Mouse (Mus musculus): ENCODE measurements around the gene Tenm4. TPM values are rescaled to one million over a fixed set of nuclear protein-coding genes. Genes with fewer than 3 reads are reported as not detected.

Gene Tenm4
- polyA plus RNA-seq, 1 experiment = 12.2 TPM

GRCm38 (mm10) chr7:96792456-96793229 lies 621.6 kb downstream of the Tenm4 start:
- no peak for DNase-seq
- Histone ChIP-seq H3K4me1 (ENCODE audit: control insufficient read depth, insufficient read depth, low read length) (peaks cover 6% of the 10 kb centered on the region), H3K4me3 (replicated peaks; ENCODE audit: insufficient read depth, low read depth, low read length) (no peak overlapping the region), H3K27ac (ENCODE audit: insufficient read depth, low read length) (no peak overlapping the region), H3K27me3 (ENCODE audit: control insufficient read depth, insufficient read depth, low read length) (no peaks in the 10 kb centered on the region; the same call in 1 of the 2 replicates)
- WGBS = 90% methylated on average over 8 of the region's 8 CpGs
- TF ChIP-seq CTCF (IDR thresholded peaks at IDR 0.05; ENCODE audit: borderline replicate concordance, insufficient read depth, low read depth, low read length) = no peak
- TF ChIP-seq POLR2A (IDR thresholded peaks at IDR 0.05; ENCODE audit: borderline replicate concordance, insufficient read depth, low read length) = no peak

DNA sequence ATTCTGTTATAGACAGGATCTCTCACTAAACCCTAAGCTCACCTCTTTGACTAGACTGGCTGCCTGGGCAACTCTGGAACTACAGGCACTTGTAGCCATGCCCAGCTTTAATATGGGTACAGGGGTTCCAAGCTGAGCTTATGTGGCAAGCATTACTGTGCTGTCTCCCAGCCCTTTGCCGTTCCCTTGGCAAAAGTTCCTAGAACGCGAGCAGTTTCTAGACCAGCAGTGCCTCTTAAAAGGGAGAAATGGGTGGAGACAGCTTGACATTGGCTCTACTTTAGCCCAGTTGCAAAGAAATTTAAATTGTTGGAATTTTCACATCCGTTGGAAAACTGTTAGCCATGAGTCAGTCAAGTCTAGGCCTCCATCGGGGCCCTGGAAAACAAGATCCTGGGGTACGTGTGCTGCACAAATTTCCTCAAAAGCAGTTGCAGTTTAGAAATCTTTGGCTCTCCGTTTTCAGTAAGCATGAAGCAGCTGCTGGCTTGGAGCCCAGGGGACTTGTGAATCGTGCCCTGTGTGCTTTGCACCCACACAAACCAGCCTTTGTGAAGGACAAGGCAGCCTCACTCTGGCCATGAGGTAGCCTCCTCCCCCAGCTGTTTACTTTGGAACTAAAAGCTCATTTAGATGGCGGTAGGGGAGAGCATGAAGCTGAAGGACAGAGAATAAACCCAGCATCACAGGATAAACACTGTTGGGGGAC lies 625.1 kb downstream of the Tenm4 start:
- WGBS = 41% methylated on average over 9 of the region's 9 CpGs
- Histone ChIP-seq H3K27ac (ENCODE audit: insufficient read depth, low read length) (no peak overlapping the region), H3K27me3 (ENCODE audit: control insufficient read depth, insufficient read depth, low read length) (no peaks in the 10 kb centered on the region; the same call in 1 of the 2 replicates), H3K4me1 (ENCODE audit: control insufficient read depth, insufficient read depth, low read length) (peaks cover 7% of the 10 kb centered on the region), H3K4me3 (replicated peaks; ENCODE audit: insufficient read depth, low read depth, low read length) (no peak overlapping the region)
- peak; percentile 44 to 56 for DNase-seq
- no peak for TF ChIP-seq CTCF (IDR thresholded peaks at IDR 0.05; ENCODE audit: borderline replicate concordance, insufficient read depth, low read depth, low read length)
- no peak for TF ChIP-seq POLR2A (IDR thresholded peaks at IDR 0.05; ENCODE audit: borderline replicate concordance, insufficient read depth, low read length)

GRCm38 (mm10) chr7:96796788-96797485 lies 625.9 kb downstream of the Tenm4 start:
- 9% methylated on average over 20 of the region's 20 CpGs for WGBS
- H3K4me1 ChIP-seq (ENCODE audit: control insufficient read depth, insufficient read depth, low read length) = peaks cover 7% of the 10 kb centered on the region
- no peak for TF ChIP-seq CTCF (IDR thresholded peaks at IDR 0.05; ENCODE audit: borderline replicate concordance, insufficient read depth, low read depth, low read length)
- no peak for TF ChIP-seq POLR2A (IDR thresholded peaks at IDR 0.05; ENCODE audit: borderline replicate concordance, insufficient read depth, low read length)
- no peak overlapping the region for H3K4me3 ChIP-seq (replicated peaks; ENCODE audit: insufficient read depth, low read depth, low read length)
- DNase-seq = peak; percentile 32 to 52
- H3K27me3 ChIP-seq (ENCODE audit: control insufficient read depth, insufficient read depth, low read length) = no peaks in the 10 kb centered on the region; the same call in 1 of the 2 replicates
- H3K27ac ChIP-seq (ENCODE audit: insufficient read depth, low read length) = no peak overlapping the region

DNA sequence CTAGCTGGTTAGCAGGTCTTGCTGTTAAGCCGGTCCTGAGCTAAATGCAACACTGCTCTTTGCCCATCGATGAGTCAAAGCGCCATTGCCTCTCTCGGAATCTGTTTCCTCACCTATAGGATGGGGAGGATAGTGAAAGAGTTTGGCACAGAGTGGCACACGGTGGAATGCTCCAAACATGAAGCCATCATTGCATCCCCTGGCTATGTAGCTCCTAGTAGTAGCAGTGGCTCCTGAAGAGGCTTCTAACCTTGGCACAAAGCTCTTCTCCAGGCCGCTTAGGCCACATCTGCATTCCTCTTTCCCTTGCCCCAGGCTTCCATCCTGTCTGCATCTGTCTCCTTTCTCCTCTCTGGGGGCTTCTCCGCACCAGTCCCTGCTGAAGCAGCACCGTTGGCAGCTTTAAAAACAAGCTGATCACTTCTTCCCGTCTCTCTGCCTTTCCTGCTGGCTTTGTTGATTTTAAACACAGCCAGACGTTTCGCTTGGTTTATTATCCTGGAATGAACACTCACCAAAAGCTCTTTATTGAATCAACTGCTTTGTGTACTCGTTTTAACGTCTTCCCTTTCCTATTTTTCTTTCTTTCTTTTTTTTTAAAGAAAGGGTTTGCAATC lies 626.8 kb downstream of the Tenm4 start:
- Histone ChIP-seq H3K4me1 (ENCODE audit: control insufficient read depth, insufficient read depth, low read length) (peaks cover 7% of the 10 kb centered on the region), H3K4me3 (replicated peaks; ENCODE audit: insufficient read depth, low read depth, low read length) (no peak overlapping the region), H3K27ac (ENCODE audit: insufficient read depth, low read length) (no peak overlapping the region), H3K27me3 (ENCODE audit: control insufficient read depth, insufficient read depth, low read length) (no peaks in the 10 kb centered on the region; the same call in 1 of the 2 replicates)
- 24% methylated on average over 13 of the region's 13 CpGs for WGBS
- no peak for TF ChIP-seq POLR2A (IDR thresholded peaks at IDR 0.05; ENCODE audit: borderline replicate concordance, insufficient read depth, low read length)
- no peak for TF ChIP-seq CTCF (IDR thresholded peaks at IDR 0.05; ENCODE audit: borderline replicate concordance, insufficient read depth, low read depth, low read length)
- DNase-seq = no peak

DNA sequence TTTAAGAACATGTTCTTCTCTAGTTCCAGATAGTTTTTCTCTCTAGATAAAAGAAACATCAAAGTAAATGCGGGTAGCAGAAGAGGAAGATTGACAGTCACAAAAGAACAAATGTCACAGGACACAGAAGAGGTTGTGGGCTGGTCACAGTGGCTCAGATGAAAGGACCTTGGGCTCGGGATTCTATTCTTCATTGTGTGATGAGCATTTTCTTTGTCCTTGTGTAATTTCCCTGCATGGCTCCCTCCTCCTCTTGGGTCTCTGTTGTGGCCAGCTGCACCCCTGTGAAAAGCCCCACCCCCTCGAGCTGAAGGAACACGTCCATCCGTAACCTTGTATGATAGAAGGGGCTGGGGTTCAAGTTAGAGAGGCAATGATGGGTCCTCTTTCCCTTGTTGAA lies 628.8 kb downstream of the Tenm4 start:
- WGBS = 83% methylated on average over 5 of the region's 5 CpGs
- H3K4me1 ChIP-seq (ENCODE audit: control insufficient read depth, insufficient read depth, low read length) = peaks cover 7% of the 10 kb centered on the region
- TF ChIP-seq POLR2A (IDR thresholded peaks at IDR 0.05; ENCODE audit: borderline replicate concordance, insufficient read depth, low read length) = no peak
- TF ChIP-seq CTCF (IDR thresholded peaks at IDR 0.05; ENCODE audit: borderline replicate concordance, insufficient read depth, low read depth, low read length) = no peak
- DNase-seq = no peak
- no peak overlapping the region for H3K4me3 ChIP-seq (replicated peaks; ENCODE audit: insufficient read depth, low read depth, low read length)
- H3K27me3 ChIP-seq (ENCODE audit: control insufficient read depth, insufficient read depth, low read length) = no peaks in the 10 kb centered on the region; the same call in 1 of the 2 replicates
- no peak overlapping the region for H3K27ac ChIP-seq (ENCODE audit: insufficient read depth, low read length)

DNA sequence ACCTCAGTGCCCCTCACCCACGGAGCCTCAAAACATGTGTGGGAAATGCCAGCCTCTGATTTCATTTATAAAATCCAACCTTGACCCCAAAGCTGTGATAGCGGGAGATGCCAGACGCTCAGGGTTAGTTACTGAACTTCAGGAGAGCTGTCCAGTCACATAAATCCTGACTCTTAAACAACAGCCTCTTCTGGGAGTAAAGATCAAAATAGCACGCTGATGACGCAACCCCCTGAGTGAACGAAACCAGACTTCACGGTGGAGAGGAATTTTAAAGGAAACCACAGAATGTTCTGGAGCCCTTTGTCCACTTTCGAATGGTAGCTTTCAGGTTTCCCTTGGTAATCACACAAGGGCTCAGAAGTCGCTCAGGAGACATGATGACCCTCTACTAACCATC lies 630.3 kb downstream of the Tenm4 start:
- Histone ChIP-seq H3K4me3 (replicated peaks; ENCODE audit: insufficient read depth, low read depth, low read length) (no peak overlapping the region), H3K27me3 (ENCODE audit: control insufficient read depth, insufficient read depth, low read length) (no peaks in the 10 kb centered on the region; the same call in 1 of the 2 replicates), H3K4me1 (ENCODE audit: control insufficient read depth, insufficient read depth, low read length) (peaks cover 7% of the 10 kb centered on the region), H3K27ac (ENCODE audit: insufficient read depth, low read length) (no peak overlapping the region)
- no peak for DNase-seq
- 87% methylated on average over 9 of the region's 9 CpGs for WGBS
- TF ChIP-seq CTCF (IDR thresholded peaks at IDR 0.05; ENCODE audit: borderline replicate concordance, insufficient read depth, low read depth, low read length) (no peak), POLR2A (IDR thresholded peaks at IDR 0.05; ENCODE audit: borderline replicate concordance, insufficient read depth, low read length) (no peak)

DNA sequence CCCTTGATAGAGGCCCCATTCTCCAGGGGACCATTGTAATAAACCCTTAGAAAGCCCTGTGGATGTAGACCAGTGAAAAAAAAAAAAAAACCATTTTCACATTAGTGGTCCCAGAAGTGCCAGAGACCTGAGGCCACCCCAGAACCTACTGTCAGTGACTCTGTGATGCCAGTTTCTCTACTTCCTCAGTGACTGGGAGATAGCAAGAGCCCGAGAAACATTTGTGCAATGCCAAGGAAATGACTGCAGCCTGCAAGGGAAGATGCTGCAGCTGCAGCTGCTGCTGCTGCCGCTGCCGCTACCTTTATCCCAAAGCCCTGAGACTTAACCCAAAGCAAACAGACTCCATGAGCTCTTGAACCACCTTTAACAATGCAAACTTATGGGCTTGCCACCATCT lies 631.2 kb downstream of the Tenm4 start:
- DNase-seq = no peak
- H3K4me1 ChIP-seq (ENCODE audit: control insufficient read depth, insufficient read depth, low read length) = peaks cover 5% of the 10 kb centered on the region
- TF ChIP-seq CTCF (IDR thresholded peaks at IDR 0.05; ENCODE audit: borderline replicate concordance, insufficient read depth, low read depth, low read length) (no peak), POLR2A (IDR thresholded peaks at IDR 0.05; ENCODE audit: borderline replicate concordance, insufficient read depth, low read length) (no peak)
- H3K27ac ChIP-seq (ENCODE audit: insufficient read depth, low read length) = no peak overlapping the region
- no peaks in the 10 kb centered on the region; the same call in 1 of the 2 replicates for H3K27me3 ChIP-seq (ENCODE audit: control insufficient read depth, insufficient read depth, low read length)
- WGBS = 95% methylated on average over 3 of the region's 3 CpGs
- H3K4me3 ChIP-seq (replicated peaks; ENCODE audit: insufficient read depth, low read depth, low read length) = no peak overlapping the region
